Mouse (Mus musculus) CH12.LX (cell line): ENCODE measurements around the gene Egfl8.

Experiments used
- EP300 ChIP-seq: IDR thresholded peaks from 2 replicates; pipeline ENCODE4 v1.6.1; 2011; ENCODE audit warnings: low read length, improper control_type of control experiment
- ETS1 ChIP-seq: conservative IDR thresholded peaks from 2 replicates; pipeline ENCODE4 v1.6.1; 2012; ENCODE audit warnings: low read depth, mild to moderate bottlenecking, inconsistent platforms, low read length, improper control_type of control experiment, moderate library complexity
- HCFC1 ChIP-seq: IDR thresholded peaks from 2 replicates; pipeline ENCODE4 v1.6.1; 2012; ENCODE audit warnings: low read depth, mild to moderate bottlenecking, inconsistent platforms, low read length, improper control_type of control experiment

- TF ChIP-seq EP300 (no peak), ETS1 (no peak), HCFC1 (no peak)
Measured at GRCm38 (mm10) chr17:34640778-34641601, 25.2 kb upstream of the Egfl8 start.
